In genomic region chr9:115611713-115612112, GRCm38 (mm10) we compare ENCODE assay signal across 19 mouse cellular contexts.
DNase-seq lines count a peak whose midpoint lies in the region; ATAC-seq and TF ChIP-seq lines count a peak whose summit lies in the region.
"Had no signal": no experiment of that assay in that cellular context is flagged by ENCODE, and none has a peak within 500 bp of the region (broad histone marks: within the 10 kb centered on the region; RNA-seq: fewer than 3 reads in every experiment).

No protein-coding gene starts in this region.

- in situ Hi-C loops in CH12.LX (cut with MboI; ENCODE audit: low pct_ligation_motif_present, low pct_unique_long_range_greater_than_20kb, low sequenced_read_pairs): no loop called here

- 0 out of 2 replicates have a peak, but pooled peaks have one; percentile 17 for ATAC-seq in liver, postnatal 0 days
- no peak for ATAC-seq in liver, embryonic 11.5 days (replicated peaks; ENCODE audit: low FRiP score)
- ATAC-seq in megakaryocyte, adult 5-6 weeks (ENCODE audit: poor library complexity, severe bottlenecking): peak; percentile 63
- no peak for ATAC-seq in erythroid progenitor cell, adult 5-6 weeks (replicated peaks; ENCODE audit: low FRiP score, poor library complexity, severe bottlenecking)
- ATAC-seq: Patski had no signal

- TF ChIP-seq EP300 in liver, postnatal 0 days (IDR thresholded peaks at IDR 0.05; ENCODE audit: low read depth): no peak
- peak; percentile 55 for TF ChIP-seq EP300 in CH12.LX (IDR thresholded peaks at IDR 0.05; ENCODE audit: low read length)

- DNase-seq in liver, postnatal 0 days: no peak
- DNase-seq in liver, embryonic 11.5 days (ENCODE audit: low spot score): no peak
- DNase-seq in CH12.LX (ENCODE audit: extremely low read depth): peak; percentile 64
- DNase-seq in thymus, postnatal 10 days (ENCODE audit: low spot score in 2 of 2): peak; percentile 49 to 50
- no peak for DNase-seq in layer of hippocampus, adult 9-10 months (ENCODE audit: low spot score)
- no peak for DNase-seq in lung, adult 2 months
- DNase-seq: adrenal gland, adult 2 months; cerebellum, postnatal 10 days had no signal

- dilution Hi-C loops in CH12.LX (cut with MboI; ENCODE audit: extremely low pct_ligation_motif_present, extremely low pct_unique_long_range_greater_than_20kb, low sequenced_read_pairs): no loop called here

- H3K27me3 ChIP-seq in liver, postnatal 0 days (ENCODE audit: insufficient read depth, low read length): no peaks in the 10 kb centered on the region
- no peaks in the 10 kb centered on the region for H3K27me3 ChIP-seq in liver, embryonic 11.5 days (replicated peaks; ENCODE audit: control insufficient read depth, insufficient read depth, low read length)
- H3K27me3 ChIP-seq in CH12.LX (replicated peaks): no peaks in the 10 kb centered on the region
- H3K27me3 ChIP-seq: heart, embryonic 13.5 days; kidney, embryonic 15.5 days; limb, embryonic 15.5 days; neural tube, embryonic 15.5 days; Patski had no signal

- no peaks in the 10 kb centered on the region for H3K36me3 ChIP-seq in liver, postnatal 0 days (replicated peaks; ENCODE audit: insufficient read depth, low read length)
- H3K36me3 ChIP-seq in liver, embryonic 11.5 days (ENCODE audit: control insufficient read depth, insufficient read depth, low read length): no peaks in the 10 kb centered on the region
- H3K36me3 ChIP-seq in CH12.LX (replicated peaks in 1 of 2; ENCODE audit: control insufficient read depth in 1 of 2, insufficient read depth in 1 of 2, low read length in 1 of 2): no peaks in the 10 kb centered on the region
- H3K36me3 ChIP-seq: embryonic facial prominence, embryonic 10.5 days; heart, embryonic 13.5 days; kidney, embryonic 15.5 days; limb, embryonic 15.5 days; neural tube, embryonic 15.5 days had no signal

- WGBS in liver, postnatal 0 days (ENCODE audit: insufficient replicate concordance): 32% methylated on average over 5 of the region's 5 CpGs
- 58% methylated on average over 5 of the region's 5 CpGs for WGBS in liver, embryonic 11.5 days
- 82% methylated on average over 5 of the region's 5 CpGs for WGBS in lung, adult 2 months

- no peak for TF ChIP-seq POLR2A in CH12.LX (IDR thresholded peaks at IDR 0.05; ENCODE audit: low read depth, low read length)
- TF ChIP-seq POLR2A in lung, adult 2 months (IDR thresholded peaks at IDR 0.05; ENCODE audit: borderline replicate concordance, extremely low read depth, low read depth, low read length): no peak

- H3K79me2 ChIP-seq in CH12.LX (replicated peaks; ENCODE audit: control insufficient read depth, extremely low read depth, insufficient read depth, poor library complexity, severe bottlenecking): no peaks in the 10 kb centered on the region

- H3K9ac ChIP-seq in liver, postnatal 0 days (replicated peaks): no peak overlapping the region
- H3K9ac ChIP-seq in liver, embryonic 11.5 days (ENCODE audit: low read depth, low read length): no peak overlapping the region
- H3K9ac ChIP-seq in CH12.LX (ENCODE audit: insufficient read depth, low read depth): no peak overlapping the region
- H3K9ac ChIP-seq: heart, embryonic 13.5 days; hindbrain, embryonic 14.5 days; kidney, embryonic 15.5 days; limb, embryonic 15.5 days; neural tube, embryonic 15.5 days had no signal

- H3K4me3 ChIP-seq in liver, postnatal 0 days (ENCODE audit: low read depth, low read length): no peak overlapping the region
- H3K4me3 ChIP-seq in liver, embryonic 11.5 days (ENCODE audit: low read depth, low read length): no peak overlapping the region
- no peak overlapping the region for H3K4me3 ChIP-seq in CH12.LX (replicated peaks in 1 of 3; ENCODE audit: low read depth in 2 of 3, low read length in 2 of 3, poor library complexity in 1 of 3)
- H3K4me3 ChIP-seq in lung, adult 2 months (replicated peaks; ENCODE audit: extremely low read depth, low read depth, low read length): no peak overlapping the region
- H3K4me3 ChIP-seq: embryonic facial prominence, embryonic 10.5 days; heart, embryonic 13.5 days; kidney, embryonic 15.5 days; layer of hippocampus, adult 2 months; limb, embryonic 15.5 days; neural tube, embryonic 15.5 days had no signal

- H3K4me1 ChIP-seq in liver, postnatal 0 days (ENCODE audit: insufficient read depth): peaks cover 18% of the 10 kb centered on the region
- peaks cover 8% of the 10 kb centered on the region for H3K4me1 ChIP-seq in liver, embryonic 11.5 days (replicated peaks; ENCODE audit: control insufficient read depth, insufficient read depth, low read length)
- peaks cover 24 to 55% of the 10 kb centered on the region in 2 experiments for H3K4me1 ChIP-seq in CH12.LX (ENCODE audit: control insufficient read depth in 1 of 2, insufficient read depth in 2 of 2)
- peaks cover 4% of the 10 kb centered on the region; the same call in 1 of the 2 replicates for H3K4me1 ChIP-seq in lung, adult 2 months (ENCODE audit: control insufficient read depth, insufficient read depth, low read length)
- H3K4me1 ChIP-seq: limb, embryonic 15.5 days had no signal

- no peak for TF ChIP-seq CTCF in liver, postnatal 0 days (IDR thresholded peaks at IDR 0.05; ENCODE audit: low read depth)
- TF ChIP-seq CTCF in CH12.LX (conservative IDR thresholded peaks at IDR 0.05 in 1 of 2, IDR thresholded peaks at IDR 0.05 in 1 of 2; ENCODE audit: low read depth in 2 of 2, low read length in 2 of 2): no peak
- TF ChIP-seq CTCF in lung, adult 2 months (IDR thresholded peaks at IDR 0.05; ENCODE audit: insufficient read depth, low read length): no peak

- H3K4me2 ChIP-seq in liver, postnatal 0 days (ENCODE audit: low read depth, low read length): no peak overlapping the region
- no peak overlapping the region for H3K4me2 ChIP-seq in liver, embryonic 11.5 days
- H3K4me2 ChIP-seq in CH12.LX (ENCODE audit: insufficient read depth, low read depth, poor library complexity, severe bottlenecking): no peak overlapping the region
- H3K4me2 ChIP-seq: heart, embryonic 13.5 days; hindbrain, embryonic 14.5 days; kidney, embryonic 15.5 days; limb, embryonic 15.5 days; neural tube, embryonic 15.5 days had no signal

- no peak overlapping the region for H3K27ac ChIP-seq in liver, postnatal 0 days (ENCODE audit: low read depth)
- H3K27ac ChIP-seq in liver, embryonic 11.5 days (ENCODE audit: low read depth, low read length): no peak overlapping the region
- H3K27ac ChIP-seq in CH12.LX (ENCODE audit: insufficient read depth, low read depth): no peak overlapping the region
- H3K27ac ChIP-seq: embryonic facial prominence, embryonic 10.5 days; heart, embryonic 13.5 days; hindbrain, embryonic 14.5 days; kidney, embryonic 15.5 days; layer of hippocampus, adult 2 months; limb, embryonic 15.5 days; macrophage; neural tube, embryonic 15.5 days had no signal

- no peak for TF ChIP-seq RAD21 in CH12.LX (IDR thresholded peaks at IDR 0.05; ENCODE audit: low read depth, low read length)

- no peaks in the 10 kb centered on the region for H3K9me3 ChIP-seq in liver, postnatal 0 days (ENCODE audit: low read length)
- no peaks in the 10 kb centered on the region for H3K9me3 ChIP-seq in liver, embryonic 11.5 days (ENCODE audit: control insufficient read depth, low read length)
- H3K9me3 ChIP-seq in CH12.LX (replicated peaks; ENCODE audit: low read length): no peaks in the 10 kb centered on the region
- H3K9me3 ChIP-seq: embryonic facial prominence, embryonic 10.5 days; heart, embryonic 13.5 days; kidney, embryonic 15.5 days; limb, embryonic 15.5 days; neural tube, embryonic 15.5 days had no signal

TF ChIP-seq in CH12.LX, 34 proteins besides CTCF, POLR2A, EP300 and RAD21:
- TF ChIP-seq TCF12 (IDR thresholded peaks at IDR 0.05; ENCODE audit: low read depth, low read length): peak; percentile 30; the same call in 1 of the 2 replicates
- TF ChIP-seq POLR2AphosphoS2 (IDR thresholded peaks at IDR 0.05; ENCODE audit: low read depth, low read length): no peak
- TF ChIP-seq ETS1 (conservative IDR thresholded peaks at IDR 0.05; ENCODE audit: low read depth, low read length): peak; percentile 53
- peak; percentile 83 for TF ChIP-seq BHLHE40 (IDR thresholded peaks at IDR 0.05; ENCODE audit: low read depth, low read length)
- TF ChIP-seq MYC (IDR thresholded peaks at IDR 0.05; ENCODE audit: low read depth, low read length): peak; percentile 47; the same call in 1 of the 2 replicates
- TF ChIP-seq CHD1 (IDR thresholded peaks at IDR 0.05; ENCODE audit: low read depth, low read length): no peak
- peak; percentile 77 for TF ChIP-seq MAX (IDR thresholded peaks at IDR 0.05; ENCODE audit: low read length)
- TF ChIP-seq KAT2A (IDR thresholded peaks at IDR 0.05; ENCODE audit: insufficient replicate concordance, low read length): no peak

Comparison
In these comparisons a context has a peak if more than half of its experiments do, and no peak if none do; other contexts are left out.
1. ATAC-seq: peak in liver, postnatal 0 days (single experiment) and megakaryocyte, adult 5-6 weeks (single experiment); none in liver, embryonic 11.5 days (single experiment) and erythroid progenitor cell, adult 5-6 weeks (single experiment).
2. DNase-seq: peak in CH12.LX (single experiment) and thymus, postnatal 10 days (2 of 2); none in liver, postnatal 0 days (single experiment), liver, embryonic 11.5 days (single experiment), layer of hippocampus, adult 9-10 months (single experiment) and lung, adult 2 months (single experiment).